ENCODE assay signal across 8 mouse cellular contexts in genomic region chr11:29546762-29547161, GRCm38 (mm10). TPM values are rescaled to one million over a fixed set of nuclear protein-coding genes. Genes with fewer than 3 reads are reported as not detected.
DNase-seq lines count a peak whose midpoint lies in the region; ATAC-seq and TF ChIP-seq lines count a peak whose summit lies in the region.

No protein-coding gene starts in this region.

- DNase-seq in liver, adult 2 months (ENCODE audit: extremely low read depth, low read depth, low spot score): no peak
- DNase-seq in liver: no peak
- DNase-seq in embryonic facial prominence, embryonic 14.5 days (ENCODE audit: low spot score): no peak
- DNase-seq in cerebellum, postnatal 14 days: no peak
- DNase-seq in layer of hippocampus, adult 11-12 months (ENCODE audit: low spot score): no peak
- no peak for DNase-seq in urinary bladder, postnatal 25 days (ENCODE audit: low spot score)

- H3K4me2 ChIP-seq in embryonic facial prominence, embryonic 14.5 days (ENCODE audit: low read depth, low read length): peak overlapping the region; percentile 57
- peak overlapping the region; percentile 80 for H3K4me2 ChIP-seq in intestine, postnatal 0 days (replicated peaks; ENCODE audit: low read depth)
- H3K4me2 ChIP-seq in neural tube, embryonic 13.5 days: peak overlapping the region; percentile 71

- H3K9me3 ChIP-seq in embryonic facial prominence, embryonic 14.5 days (ENCODE audit: control insufficient read depth, low read length): no peaks in the 10 kb centered on the region
- no peaks in the 10 kb centered on the region for H3K9me3 ChIP-seq in intestine, postnatal 0 days (ENCODE audit: control insufficient read depth)
- no peaks in the 10 kb centered on the region for H3K9me3 ChIP-seq in neural tube, embryonic 13.5 days

- no peak for TF ChIP-seq POLR2A in liver, adult 2 months (IDR thresholded peaks at IDR 0.05; ENCODE audit: extremely low read depth, insufficient read depth, low read length)

- peaks cover 28% of the 10 kb centered on the region for H3K36me3 ChIP-seq in liver, adult 2 months (ENCODE audit: control insufficient read depth, insufficient read depth, low read length)
- H3K36me3 ChIP-seq in embryonic facial prominence, embryonic 14.5 days (ENCODE audit: control insufficient read depth, insufficient read depth, low read length): peaks cover 40% of the 10 kb centered on the region
- peaks cover 22% of the 10 kb centered on the region for H3K36me3 ChIP-seq in intestine, postnatal 0 days (ENCODE audit: control insufficient read depth, insufficient read depth)
- H3K36me3 ChIP-seq in neural tube, embryonic 13.5 days: peaks cover 43% of the 10 kb centered on the region

- H3K27ac ChIP-seq in liver, adult 2 months (replicated peaks; ENCODE audit: insufficient read depth, low read depth, low read length): no peak overlapping the region
- H3K27ac ChIP-seq in embryonic facial prominence, embryonic 14.5 days (replicated peaks; ENCODE audit: low read depth, low read length): peak overlapping the region; percentile 84
- no peak overlapping the region for H3K27ac ChIP-seq in intestine, postnatal 0 days (ENCODE audit: low read depth, low read length)
- H3K27ac ChIP-seq in neural tube, embryonic 13.5 days (replicated peaks): no peak overlapping the region

- no peak overlapping the region for H3K9ac ChIP-seq in liver, adult 2 months (ENCODE audit: low read depth, low read length)
- peak overlapping the region; percentile 90 for H3K9ac ChIP-seq in embryonic facial prominence, embryonic 14.5 days (ENCODE audit: low read depth, low read length)
- peak overlapping the region; percentile 79 for H3K9ac ChIP-seq in intestine, postnatal 0 days (ENCODE audit: low read depth, low read length)
- peak overlapping the region; percentile 89 for H3K9ac ChIP-seq in neural tube, embryonic 13.5 days

- TF ChIP-seq CTCF in liver, adult 2 months (IDR thresholded peaks at IDR 0.05; ENCODE audit: low read depth, low read length): no peak
- no peak for TF ChIP-seq CTCF in intestine, postnatal 0 days (IDR thresholded peaks at IDR 0.05; ENCODE audit: low read depth)

- H3K4me1 ChIP-seq in liver, adult 2 months (ENCODE audit: control insufficient read depth, insufficient read depth, low read length): peaks cover 10% of the 10 kb centered on the region; the same call in 1 of the 2 replicates
- peaks cover 9% of the 10 kb centered on the region for H3K4me1 ChIP-seq in embryonic facial prominence, embryonic 14.5 days (ENCODE audit: control insufficient read depth, insufficient read depth, low read length)
- H3K4me1 ChIP-seq in intestine, postnatal 0 days (replicated peaks; ENCODE audit: control insufficient read depth, insufficient read depth, low read length): peaks cover 6% of the 10 kb centered on the region
- peaks cover 16% of the 10 kb centered on the region for H3K4me1 ChIP-seq in neural tube, embryonic 13.5 days (replicated peaks)

- peaks cover 5% of the 10 kb centered on the region; the same call in 1 of the 2 replicates for H3K79me2 ChIP-seq in liver, adult 2 months (ENCODE audit: control insufficient read depth, insufficient read depth, low read length)

- 3% methylated on average over 2 of the region's 2 CpGs for WGBS in liver, adult 2 months
- 18% methylated on average over 2 of the region's 2 CpGs for WGBS in embryonic facial prominence, embryonic 14.5 days
- WGBS in intestine, postnatal 0 days: 17% methylated on average over 2 of the region's 2 CpGs
- 24% methylated on average over 2 of the region's 2 CpGs for WGBS in neural tube, embryonic 13.5 days

- no peak for ATAC-seq in embryonic facial prominence, embryonic 14.5 days (ENCODE audit: low read depth)
- ATAC-seq in intestine, postnatal 0 days: no peak
- ATAC-seq in neural tube, embryonic 13.5 days (ENCODE audit: low read depth): no peak

- H3K4me3 ChIP-seq in liver, adult 2 months (ENCODE audit: insufficient read depth, low read depth, low read length): peak overlapping the region; percentile 95; the same call in 1 of the 2 replicates
- H3K4me3 ChIP-seq in embryonic facial prominence, embryonic 14.5 days (ENCODE audit: low read depth, low read length): peak overlapping the region; percentile 75
- H3K4me3 ChIP-seq in intestine, postnatal 0 days (ENCODE audit: low read depth, low read length): peak overlapping the region; percentile 72
- peak overlapping the region; percentile 82 for H3K4me3 ChIP-seq in neural tube, embryonic 13.5 days

- H3K27me3 ChIP-seq in liver, adult 2 months (ENCODE audit: control insufficient read depth, insufficient read depth, low read length): no peaks in the 10 kb centered on the region
- no peaks in the 10 kb centered on the region for H3K27me3 ChIP-seq in embryonic facial prominence, embryonic 14.5 days (replicated peaks; ENCODE audit: control insufficient read depth, insufficient read depth, low read length)
- no peaks in the 10 kb centered on the region for H3K27me3 ChIP-seq in intestine, postnatal 0 days (replicated peaks; ENCODE audit: control insufficient read depth, insufficient read depth, low read length)
- no peaks in the 10 kb centered on the region for H3K27me3 ChIP-seq in neural tube, embryonic 13.5 days

RNA-seq across cellular contexts. Expression of gene Clhc1, which starts 1.0 kb away (rescaled TPM):
- 0.28 TPM in 1 of 2 replicates, not detected in the other for total RNA-seq in liver, adult 2 months (2014; rRNA removed)
- polyA plus RNA-seq in liver, adult 2 months (2012; rRNA removed): not detected in 2 replicates
- 0.12 and 0.15 TPM in 2 replicates for polyA plus RNA-seq in embryonic facial prominence, embryonic 14.5 days (2014; fragmentation: Nextera tagmentation; extraction: Ambion mirVana)
- polyA plus RNA-seq in intestine, postnatal 0 days (2015; fragmentation: Nextera tagmentation; extraction: Ambion mirVana): 0.20 TPM in 1 of 2 replicates, not detected in the other
- 0.35 TPM in 1 of 2 replicates, not detected in the other for polyA plus RNA-seq in neural tube, embryonic 13.5 days (2015; fragmentation: Nextera tagmentation; extraction: Ambion mirVana)

RNA-seq across cellular contexts. Expression of gene Rps27a, which starts 1.1 kb away (rescaled TPM):
- total RNA-seq in liver, adult 2 months (2014; rRNA removed): 499 and 521 TPM in 2 replicates
- polyA plus RNA-seq in liver, adult 2 months (2012; rRNA removed): 58.8 and 67.0 TPM in 2 replicates
- polyA plus RNA-seq in embryonic facial prominence, embryonic 14.5 days (2014; fragmentation: Nextera tagmentation; extraction: Ambion mirVana): 1,401 and 1,473 TPM in 2 replicates
- polyA plus RNA-seq in intestine, postnatal 0 days (2015; fragmentation: Nextera tagmentation; extraction: Ambion mirVana): 769 and 795 TPM in 2 replicates
- 685 and 734 TPM in 2 replicates for polyA plus RNA-seq in neural tube, embryonic 13.5 days (2015; fragmentation: Nextera tagmentation; extraction: Ambion mirVana)

RNA-seq across cellular contexts. Expression of gene Mtif2, which starts 20.6 kb away (rescaled TPM):
- total RNA-seq in liver, adult 2 months (2014; rRNA removed): 23.4 and 26.2 TPM in 2 replicates
- polyA plus RNA-seq in liver, adult 2 months (2012; rRNA removed): 8.3 and 12.7 TPM in 2 replicates
- polyA plus RNA-seq in embryonic facial prominence, embryonic 14.5 days (2014; fragmentation: Nextera tagmentation; extraction: Ambion mirVana): 23.6 and 34.2 TPM in 2 replicates
- polyA plus RNA-seq in intestine, postnatal 0 days (2015; fragmentation: Nextera tagmentation; extraction: Ambion mirVana): 19.9 and 30.0 TPM in 2 replicates
- 53.1 and 59.4 TPM in 2 replicates for polyA plus RNA-seq in neural tube, embryonic 13.5 days (2015; fragmentation: Nextera tagmentation; extraction: Ambion mirVana)

RNA-seq across cellular contexts. Expression of gene Prorsd1, which starts 31.9 kb away (rescaled TPM):
- 14.6 and 15.8 TPM in 2 replicates for total RNA-seq in liver, adult 2 months (2014; rRNA removed)
- polyA plus RNA-seq in liver, adult 2 months (2012; rRNA removed): 3.5 and 4.1 TPM in 2 replicates
- 28.1 and 33.1 TPM in 2 replicates for polyA plus RNA-seq in embryonic facial prominence, embryonic 14.5 days (2014; fragmentation: Nextera tagmentation; extraction: Ambion mirVana)
- 19.2 and 22.4 TPM in 2 replicates for polyA plus RNA-seq in intestine, postnatal 0 days (2015; fragmentation: Nextera tagmentation; extraction: Ambion mirVana)
- 14.4 and 17.8 TPM in 2 replicates for polyA plus RNA-seq in neural tube, embryonic 13.5 days (2015; fragmentation: Nextera tagmentation; extraction: Ambion mirVana)

Comparison
In these comparisons a context has a peak if more than half of its experiments do, and no peak if none do; other contexts are left out.
1. RNA of gene Rps27a, which starts 1.1 kb away (polyA plus RNA-seq): 1,401 to 1,473 TPM in embryonic facial prominence, embryonic 14.5 days, 769 to 795 TPM in intestine, postnatal 0 days and 685 to 734 TPM in neural tube, embryonic 13.5 days; 58.8 to 67.0 TPM in liver, adult 2 months; every median in the first group is over 10 times any median in the second.
2. Peak in every context shown above with its lines, with median percentiles within 50 percentile points of each other: H3K4me3 ChIP-seq and H3K4me2 ChIP-seq.